Mouse (Mus musculus) 3T3-L1 (cell line): ENCODE data around the gene Negr1.

Source experiments
- DNase-seq: peaks from one replicate; pipeline ENCODE4 v3.0.0-alpha.2; 2015; ENCODE audit warnings: low read depth, low spot score

The Negr1 gene

GRCm38 (mm10) chr3:157209386-157209785 is 647.8 kb downstream of the Negr1 start:
- DNase-seq, result no peak

GRCm38 (mm10) chr3:157215937-157216719 is 654.5 kb downstream of the Negr1 start:
- no peak for DNase-seq

DNA sequence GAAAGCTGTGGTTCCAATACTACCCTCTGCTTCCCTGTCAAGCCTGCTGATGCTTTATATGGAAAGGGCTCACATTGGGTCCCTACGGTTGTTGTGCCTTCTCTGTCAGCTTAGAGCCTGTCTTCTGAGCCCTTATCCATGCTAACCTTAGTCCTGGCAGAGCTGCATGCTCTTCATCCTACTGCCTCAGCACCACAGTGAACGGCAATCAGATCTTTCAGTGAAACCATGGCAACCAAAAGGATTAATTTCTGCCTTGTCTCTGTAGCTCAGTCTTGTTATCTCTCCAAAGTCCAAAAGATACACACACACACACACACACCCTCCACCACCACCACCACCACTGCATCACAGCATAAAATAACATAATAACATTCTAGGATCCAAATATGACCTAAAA is 656.2 kb downstream of the Negr1 start:
- no peak for DNase-seq

DNA sequence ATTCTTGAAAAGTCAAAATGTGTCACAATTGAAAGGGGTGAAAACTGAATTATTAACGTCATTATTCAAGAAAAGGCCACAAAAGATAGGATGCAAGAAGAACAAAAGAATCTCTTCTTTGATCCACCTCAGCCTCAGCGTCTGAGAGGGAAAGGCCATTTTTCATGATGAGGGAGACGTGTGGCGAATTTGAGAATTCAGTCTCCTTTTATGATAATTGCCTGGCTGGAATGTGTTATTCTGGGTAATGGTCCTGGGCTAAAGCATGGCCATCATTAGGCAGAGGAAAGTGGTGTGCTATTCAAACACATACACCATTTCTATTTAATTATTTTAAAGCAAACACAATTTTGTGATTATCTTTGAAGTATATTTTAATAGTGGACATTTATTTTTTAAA is 663.3 kb downstream of the Negr1 start:
- no peak for DNase-seq

DNA sequence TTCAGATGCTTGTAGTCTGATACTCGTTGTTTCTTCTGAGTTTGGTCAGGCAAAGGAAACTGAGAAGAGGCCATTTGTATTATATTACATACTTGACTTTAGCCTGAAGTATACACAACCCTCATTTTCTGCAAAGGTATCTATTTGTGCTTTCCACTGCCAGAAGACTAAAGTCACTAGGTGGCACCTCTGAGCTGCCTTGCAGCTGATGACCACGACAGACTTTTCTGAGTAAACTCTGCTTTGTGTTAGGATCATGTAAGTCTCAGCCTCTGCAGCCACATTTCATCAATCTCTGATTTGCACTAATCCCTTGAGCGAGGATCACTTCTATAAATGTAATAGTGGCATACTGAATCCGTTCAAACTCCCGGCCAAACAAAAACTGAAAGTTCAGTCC is 671.1 kb downstream of the Negr1 start:
- DNase-seq, result peak; percentile 16

DNA sequence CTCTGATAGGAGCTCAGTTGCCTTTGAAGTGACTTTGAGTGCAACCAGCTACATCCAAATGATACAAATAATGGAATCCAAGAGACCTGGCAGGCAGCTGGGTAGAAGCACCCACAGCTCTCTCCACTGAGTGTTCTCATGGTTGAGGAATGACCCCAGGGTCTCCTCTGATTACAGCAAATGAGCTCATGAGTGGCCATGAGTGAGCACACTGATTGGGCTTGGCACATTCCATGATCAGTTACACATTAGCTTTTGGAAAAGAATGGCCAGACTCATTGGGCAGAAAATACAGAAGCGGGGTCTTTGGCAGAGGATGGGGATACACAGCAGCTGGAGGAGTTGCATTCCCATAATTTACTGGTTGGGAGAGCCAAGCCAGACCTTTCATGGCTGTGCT is 678.6 kb downstream of the Negr1 start:
- DNase-seq, result no peak

DNA sequence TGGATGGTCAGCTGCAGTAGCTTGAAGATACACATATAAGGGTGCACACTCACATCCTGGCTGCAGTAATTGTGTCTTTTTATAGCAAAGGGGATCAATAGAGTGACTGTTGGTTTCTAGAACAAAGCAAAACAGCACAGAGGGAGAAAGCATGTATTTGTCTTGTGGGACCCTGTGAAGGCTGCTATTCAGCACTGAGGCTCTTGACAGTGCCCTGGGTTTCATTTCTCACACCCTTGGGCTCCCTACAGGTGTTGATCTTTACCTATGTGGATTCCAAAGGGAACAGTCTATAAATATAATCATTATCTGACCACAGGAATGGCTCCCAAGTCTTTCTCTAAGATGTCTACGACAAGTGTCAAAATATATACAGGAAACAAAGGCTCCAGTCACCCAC is 693.9 kb downstream of the Negr1 start:
- no peak for DNase-seq

GRCm38 (mm10) chr3:157255863-157256262 is 694.3 kb downstream of the Negr1 start:
- no peak for DNase-seq

GRCm38 (mm10) chr3:157268742-157269141 is 707.1 kb downstream of the Negr1 start:
- DNase-seq, result no peak

DNA sequence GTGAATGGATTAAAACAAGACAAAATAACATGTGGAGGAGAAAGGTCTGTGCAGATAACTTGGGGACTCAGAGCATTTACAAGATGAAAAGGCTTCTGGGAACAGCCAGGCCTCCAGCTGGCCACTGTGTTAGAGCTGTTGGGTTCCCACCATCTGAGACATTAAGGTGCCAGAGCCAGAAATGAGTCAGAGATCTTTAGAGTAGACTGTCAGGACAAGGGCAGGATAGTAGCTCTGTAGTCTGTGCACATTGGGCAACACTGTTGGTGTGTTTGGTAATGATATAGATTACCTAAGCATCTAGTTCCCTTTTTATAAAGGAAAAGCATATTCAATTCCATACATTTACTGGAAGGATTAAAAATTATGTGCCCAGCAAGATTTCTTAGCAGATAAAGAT is 710.8 kb downstream of the Negr1 start:
- DNase-seq, result no peak

- DNase-seq, result no peak
These were observed 712.5 kb downstream of the Negr1 start for GRCm38 (mm10) chr3:157274143-157274542.

- no peak for DNase-seq
These were observed 718.1 kb downstream of the Negr1 start for GRCm38 (mm10) chr3:157279717-157280116.

DNA sequence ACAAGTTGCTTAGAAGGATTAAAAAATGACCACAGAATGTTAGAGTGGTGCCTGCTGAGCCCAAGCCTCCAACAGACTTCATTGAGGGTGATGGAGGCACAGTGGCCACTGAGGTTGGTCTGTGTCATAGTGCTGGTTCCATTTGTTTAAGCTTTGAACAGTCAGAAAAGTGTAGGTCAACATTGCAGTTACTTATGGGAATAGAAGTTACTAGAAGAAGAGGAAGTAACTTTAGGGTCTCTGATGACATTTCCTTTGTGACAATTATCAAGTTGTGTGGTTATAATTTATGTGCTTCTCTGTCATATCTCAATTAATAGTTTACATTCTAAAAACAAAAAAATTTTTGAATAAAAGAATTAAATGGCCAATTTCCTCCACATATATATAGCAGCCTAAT is 719.7 kb downstream of the Negr1 start:
- DNase-seq, result no peak

- DNase-seq, result no peak
These were observed 729.7 kb downstream of the Negr1 start for GRCm38 (mm10) chr3:157291286-157291685.

GRCm38 (mm10) chr3:157297216-157297615 is 735.6 kb downstream of the Negr1 start:
- no peak for DNase-seq

DNA sequence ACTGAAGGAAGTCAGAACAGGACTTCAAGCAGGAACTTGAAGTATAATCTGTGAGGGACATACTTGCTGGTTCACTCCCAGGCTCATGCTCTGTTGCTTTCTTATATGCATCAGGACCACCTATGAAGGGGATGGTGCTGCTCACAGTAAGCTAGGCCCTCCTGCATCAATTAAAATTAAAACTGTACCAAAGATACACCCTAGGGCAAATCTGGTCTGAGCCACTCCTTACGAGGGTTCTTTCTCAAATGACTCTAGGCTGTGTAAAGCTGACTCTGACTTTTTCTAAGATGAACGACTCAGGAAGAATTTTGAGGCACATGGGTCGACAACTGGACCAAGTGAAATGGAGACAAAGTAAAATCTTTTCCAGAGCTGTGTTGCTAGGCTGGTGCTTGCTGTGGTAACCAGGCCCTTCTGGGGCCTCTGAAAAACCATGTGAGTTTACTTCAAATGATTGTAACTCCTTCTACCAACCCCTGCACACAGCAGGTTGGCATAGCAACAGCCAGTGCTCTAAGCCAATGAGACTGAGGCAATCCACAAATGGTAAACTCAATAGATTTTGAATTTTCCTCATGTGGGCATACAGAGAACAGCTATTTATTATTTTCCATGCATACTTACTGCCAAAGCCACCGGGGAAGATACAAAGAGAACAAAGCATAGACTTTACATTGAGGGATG is 742.0 kb downstream of the Negr1 start:
- DNase-seq, result no peak

DNA sequence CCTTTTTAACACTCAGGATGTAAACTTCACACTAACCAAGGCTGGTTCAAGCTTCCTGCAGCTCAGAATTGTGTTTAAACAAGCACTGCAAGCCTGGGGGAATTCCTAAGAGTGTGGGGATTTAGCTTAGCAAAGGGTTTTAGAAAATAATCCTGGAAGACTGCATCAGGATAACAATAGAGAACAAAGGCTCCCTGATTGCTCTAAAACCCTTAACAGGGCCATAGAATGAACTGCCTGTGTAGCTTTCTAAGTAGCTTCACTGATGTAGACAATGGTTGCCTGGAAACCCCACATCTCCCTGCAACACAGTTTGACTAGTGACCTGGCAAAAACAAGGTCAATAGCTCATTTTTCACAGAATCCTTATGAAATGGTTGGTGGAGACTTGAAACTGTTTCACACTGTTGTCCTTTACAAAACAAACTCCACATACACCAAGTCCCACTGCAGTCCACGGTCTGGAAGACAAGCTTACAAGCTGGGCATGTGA is 759.5 kb downstream of the Negr1 start:
- DNase-seq, result no peak

DNA sequence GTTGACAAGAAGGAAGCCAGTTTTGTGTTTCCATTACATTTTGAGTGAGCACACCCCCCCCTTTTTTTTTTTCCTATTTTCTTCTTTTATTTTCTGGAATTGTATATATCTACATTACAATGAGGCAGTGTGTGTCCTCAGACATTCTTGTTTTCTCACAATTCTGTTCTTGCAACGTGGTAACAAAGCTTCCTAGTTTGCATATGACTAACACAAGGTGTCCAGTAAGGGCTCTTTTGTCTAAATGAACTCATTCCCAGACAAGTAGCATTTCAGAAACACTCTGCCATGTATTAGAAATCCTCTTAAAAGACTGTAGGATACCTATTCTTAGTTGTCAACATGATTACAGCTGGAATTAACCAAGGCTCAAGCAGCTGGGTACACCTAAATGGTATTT is 760.2 kb downstream of the Negr1 start:
- no peak for DNase-seq

DNA sequence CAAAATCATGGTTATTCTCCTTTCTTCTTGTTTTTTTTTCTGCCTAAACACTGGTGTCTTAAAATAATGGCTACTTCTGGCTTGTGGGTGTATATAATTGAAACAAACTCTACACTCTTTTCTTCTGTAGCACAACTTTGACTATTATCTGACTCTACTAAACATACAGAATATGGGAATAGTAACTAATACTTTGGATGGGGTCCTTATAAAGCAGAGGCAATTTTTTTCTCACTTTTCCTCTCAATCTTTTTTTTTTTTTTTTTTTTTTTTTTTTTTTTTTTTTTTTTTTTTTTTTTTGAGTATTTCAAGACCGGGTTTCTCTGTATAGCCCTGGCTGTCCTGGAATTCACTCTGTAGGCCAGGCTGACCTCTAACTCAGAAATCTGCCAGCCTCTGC is 772.6 kb downstream of the Negr1 start:
- DNase-seq, result no peak

GRCm38 (mm10) chr3:157349480-157349879 is 787.9 kb downstream of the Negr1 start:
- no peak for DNase-seq

- DNase-seq, result peak; percentile 46
These were observed 797.3 kb downstream of the Negr1 start for GRCm38 (mm10) chr3:157358905-157359304.

- no peak for DNase-seq
These were observed 798.2 kb downstream of the Negr1 start for GRCm38 (mm10) chr3:157359840-157360239.
